Mouse (Mus musculus): ENCODE measurements around the gene G430095P16Rik. TPM values are rescaled to one million over a fixed set of nuclear protein-coding genes. Genes with fewer than 3 reads are reported as not detected.

The G430095P16Rik gene
- polyA plus RNA-seq, 1 experiment from 2014 or later = 7.1 TPM

- Histone ChIP-seq H3K27ac (no peak overlapping the region), H3K9ac (peak overlapping the region; percentile 24; the same call in 1 of the 2 replicates), H3K4me3 (no peak overlapping the region), H3K4me2 (replicated peaks) (peak overlapping the region; percentile 50), H3K9me3 (no peaks in the 10 kb centered on the region), H3K4me1 (peaks cover 55% of the 10 kb centered on the region), H3K36me3 (no peaks in the 10 kb centered on the region), H3K27me3 (peaks cover 87% of the 10 kb centered on the region)
- 4% methylated on average over 7 of the region's 7 CpGs for WGBS
- ATAC-seq (ENCODE audit: insufficient number of reproducible peaks, insufficient read depth, low FRiP score, low TSS enrichment) = no peak
Measured at GRCm38 (mm10) chr8:84775621-84776113, 52.9 kb downstream of the G430095P16Rik start.

Other genes starting within 250 kb of the G430095P16Rik start
- gene Ier2, start 60.2 kb upstream of the G430095P16Rik start, polyA plus RNA-seq (2016; fragmentation: Nextera tagmentation; extraction: Ambion mirVana) = 94.5 and 97.0 TPM in 2 replicates
- gene Trmt1, start 36.7 kb upstream of the G430095P16Rik start, polyA plus RNA-seq (2016; fragmentation: Nextera tagmentation; extraction: Ambion mirVana) = 71.2 and 73.6 TPM in 2 replicates
- 19.4 and 20.8 TPM in 2 replicates for gene Nacc1, start 35.1 kb upstream of the G430095P16Rik start, polyA plus RNA-seq (2016; fragmentation: Nextera tagmentation; extraction: Ambion mirVana)
- gene Lyl1, start 21.6 kb upstream of the G430095P16Rik start, polyA plus RNA-seq (2016; fragmentation: Nextera tagmentation; extraction: Ambion mirVana) = 4.9 and 5.0 TPM in 2 replicates
- 18.4 and 21.2 TPM in 2 replicates for gene Nfix, start 77.3 kb downstream of the G430095P16Rik start, polyA plus RNA-seq (2016; fragmentation: Nextera tagmentation; extraction: Ambion mirVana)
- gene Dand5, start 99.8 kb downstream of the G430095P16Rik start, polyA plus RNA-seq (2016; fragmentation: Nextera tagmentation; extraction: Ambion mirVana) = 5.3 and 5.5 TPM in 2 replicates
- 46.7 and 46.8 TPM in 2 replicates for gene Gadd45gip1, start 108.5 kb downstream of the G430095P16Rik start, polyA plus RNA-seq (2016; fragmentation: Nextera tagmentation; extraction: Ambion mirVana)
- 96.0 TPM in 2 replicates for gene Rad23a, start 117.7 kb downstream of the G430095P16Rik start, polyA plus RNA-seq (2016; fragmentation: Nextera tagmentation; extraction: Ambion mirVana)
- gene Calr, start 123.9 kb downstream of the G430095P16Rik start, polyA plus RNA-seq (2016; fragmentation: Nextera tagmentation; extraction: Ambion mirVana) = 919 and 944 TPM in 2 replicates
- gene Farsa, start 134.0 kb downstream of the G430095P16Rik start, polyA plus RNA-seq (2016; fragmentation: Nextera tagmentation; extraction: Ambion mirVana) = 106 and 108 TPM in 2 replicates
- 84.1 and 91.7 TPM in 2 replicates for gene Syce2, start 149.1 kb downstream of the G430095P16Rik start, polyA plus RNA-seq (2016; fragmentation: Nextera tagmentation; extraction: Ambion mirVana)
- gene Gcdh, start 170.9 kb downstream of the G430095P16Rik start, polyA plus RNA-seq (2016; fragmentation: Nextera tagmentation; extraction: Ambion mirVana) = 44.3 and 45.2 TPM in 2 replicates
- 4.7 and 5.4 TPM in 2 replicates for gene Klf1, start 178.9 kb downstream of the G430095P16Rik start, polyA plus RNA-seq (2016; fragmentation: Nextera tagmentation; extraction: Ambion mirVana)
- gene Dnase2a, start 185.6 kb downstream of the G430095P16Rik start, polyA plus RNA-seq (2016; fragmentation: Nextera tagmentation; extraction: Ambion mirVana) = 14.8 and 15.4 TPM in 2 replicates
- gene Mast1, start 214.4 kb downstream of the G430095P16Rik start, polyA plus RNA-seq (2016; fragmentation: Nextera tagmentation; extraction: Ambion mirVana) = 5.3 and 5.7 TPM in 2 replicates
- 0.50 and 0.52 TPM in 2 replicates for gene Rtbdn, start 224.0 kb downstream of the G430095P16Rik start, polyA plus RNA-seq (2016; fragmentation: Nextera tagmentation; extraction: Ambion mirVana)
- gene Gm49661, start 246.4 kb downstream of the G430095P16Rik start, polyA plus RNA-seq (2016; fragmentation: Nextera tagmentation; extraction: Ambion mirVana) = not detected in 2 replicates
- 1,038 and 1,130 TPM in 2 replicates for gene Prdx2, start 246.6 kb downstream of the G430095P16Rik start, polyA plus RNA-seq (2016; fragmentation: Nextera tagmentation; extraction: Ambion mirVana)
- gene Rnaseh2a, start 246.8 kb downstream of the G430095P16Rik start, polyA plus RNA-seq (2016; fragmentation: Nextera tagmentation; extraction: Ambion mirVana) = 104 and 115 TPM in 2 replicates